Mouse (Mus musculus): ENCODE data around the gene Morn1. TPM values are rescaled to one million over a fixed set of nuclear protein-coding genes. Genes with fewer than 3 reads are reported as not detected.

Morn1 gene
- polyA plus RNA-seq (2017; shearing (Covaris generic)), result 3.0 TPM

GRCm38 (mm10) chr4:155086108-155087024 lies at the start of gene Morn1, which contains the start of gene Rer1:
TSS of gene Morn1 (plus strand) at chr4:155086577.
TSS of gene Rer1 (minus strand) at chr4:155086382.

GRCm38 (mm10) chr4:155056724-155057123 lies 29.7 kb upstream of the Morn1 start, which contains the start of gene Plch2:
TSS of gene Plch2 (minus strand) at chr4:155056784.

GRCm38 (mm10) chr4:155066834-155067522 lies 19.4 kb upstream of the Morn1 start, which contains the start of gene Pex10:
TSS of gene Pex10 (plus strand) at chr4:155067016.

Other genes starting within 250 kb of the Morn1 start
- gene Ttc34, start 249.1 kb upstream of the Morn1 start, polyA plus RNA-seq (2017; shearing (Covaris generic)), result not detected
- not detected for gene Mmel1, start 217.0 kb upstream of the Morn1 start, polyA plus RNA-seq (2017; shearing (Covaris generic))
- gene Fam213b, start 187.4 kb upstream of the Morn1 start, polyA plus RNA-seq (2017; shearing (Covaris generic)), result 7.6 TPM
- gene Tnfrsf14, start 158.0 kb upstream of the Morn1 start, polyA plus RNA-seq (2017; shearing (Covaris generic)), result 8.3 TPM
- gene Hes5, start 125.7 kb upstream of the Morn1 start, polyA plus RNA-seq (2017; shearing (Covaris generic)), result 0.40 TPM
- gene Pank4, start 122.5 kb upstream of the Morn1 start, polyA plus RNA-seq (2017; shearing (Covaris generic)), result 52.9 TPM
- not detected for gene Plch2, start 29.8 kb upstream of the Morn1 start, polyA plus RNA-seq (2017; shearing (Covaris generic))
- gene Pex10, start 19.6 kb upstream of the Morn1 start, polyA plus RNA-seq (2017; shearing (Covaris generic)), result 6.1 TPM
- gene Rer1, start 195 bp upstream of the Morn1 start, polyA plus RNA-seq (2017; shearing (Covaris generic)), result 125 TPM
- 136 TPM for gene Ski, start 136.0 kb downstream of the Morn1 start, polyA plus RNA-seq (2017; shearing (Covaris generic))
- gene Faap20, start 163.2 kb downstream of the Morn1 start, polyA plus RNA-seq (2017; shearing (Covaris generic)), result 51.6 TPM